Mouse (Mus musculus): ENCODE measurements around the gene Mtmr14. TPM values are rescaled to one million over a fixed set of nuclear protein-coding genes. Genes with fewer than 3 reads are reported as not detected.

Gene Mtmr14
- polyA plus RNA-seq, 1 experiment = 62.4 TPM

DNA sequence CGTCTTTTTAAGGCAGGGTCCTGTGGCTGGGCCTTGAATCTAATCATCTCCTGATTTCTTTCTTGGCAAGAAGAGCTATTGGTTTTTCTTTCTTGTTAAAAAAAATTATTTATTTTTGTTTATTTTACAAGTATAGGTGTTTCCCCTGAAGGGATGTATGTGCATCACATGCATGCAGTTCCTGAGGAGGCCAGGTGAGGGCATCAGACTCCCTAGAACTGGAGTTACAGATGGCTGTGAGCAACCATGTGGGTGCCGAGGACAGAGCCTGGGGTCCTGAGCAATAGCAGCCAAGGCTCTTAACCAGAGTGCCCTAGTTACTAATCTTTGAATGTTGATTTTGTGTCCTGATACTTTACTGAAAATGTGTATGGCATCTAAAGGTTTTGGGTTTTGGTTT lies 21.4 kb upstream of the Mtmr14 start:
- H3K9me3 ChIP-seq (replicated peaks; ENCODE audit: control insufficient read depth, insufficient read depth, low read length, poor library complexity, severe bottlenecking) = no peaks in the 10 kb centered on the region
- TF ChIP-seq POLR2A (IDR thresholded peaks at IDR 0.05; ENCODE audit: insufficient read depth, low read length) = no peak
- peak; percentile 37 for TF ChIP-seq CTCF (IDR thresholded peaks at IDR 0.05; ENCODE audit: low read depth, low read length)
- no peaks in the 10 kb centered on the region for H3K36me3 ChIP-seq (ENCODE audit: control insufficient read depth, insufficient read depth, low read length, poor library complexity, severe bottlenecking)
- H3K4me3 ChIP-seq (ENCODE audit: low read depth, low read length) = no peak overlapping the region
- H3K4me1 ChIP-seq (ENCODE audit: control insufficient read depth, insufficient read depth, low read length) = no peaks in the 10 kb centered on the region
- no peak overlapping the region for H3K27ac ChIP-seq (ENCODE audit: insufficient read depth, low read length)
- H3K9ac ChIP-seq (ENCODE audit: low read depth, poor library complexity, severe bottlenecking) = no peak overlapping the region
- no peaks in the 10 kb centered on the region for H3K27me3 ChIP-seq (ENCODE audit: control insufficient read depth, insufficient read depth, low read length, poor library complexity, severe bottlenecking)

DNA sequence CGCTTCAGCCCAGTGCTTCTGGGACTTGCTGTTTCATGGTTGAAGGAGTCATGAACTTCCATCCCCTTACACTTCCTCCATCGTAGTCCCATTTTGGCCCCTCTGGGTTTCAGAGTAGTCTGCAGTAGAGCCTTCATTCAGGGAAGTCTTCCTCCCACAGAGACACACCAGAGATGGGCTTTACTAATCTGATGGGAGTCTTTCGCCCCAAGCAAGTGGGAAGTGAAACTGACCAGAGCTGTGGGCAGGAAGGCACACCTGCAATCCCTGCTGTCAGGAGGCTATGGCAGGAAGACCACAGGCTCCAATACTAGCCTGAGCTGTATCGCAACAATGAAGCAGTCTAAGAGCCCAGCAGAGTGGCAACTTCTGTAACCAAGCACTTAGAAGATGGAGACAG lies 11.8 kb upstream of the Mtmr14 start:
- no peaks in the 10 kb centered on the region for H3K4me1 ChIP-seq (ENCODE audit: control insufficient read depth, insufficient read depth, low read length)
- no peak overlapping the region for H3K4me3 ChIP-seq (ENCODE audit: low read depth, low read length)
- TF ChIP-seq POLR2A (IDR thresholded peaks at IDR 0.05; ENCODE audit: insufficient read depth, low read length) (no peak), CTCF (IDR thresholded peaks at IDR 0.05; ENCODE audit: low read depth, low read length) (no peak), EP300 (IDR thresholded peaks at IDR 0.05; ENCODE audit: insufficient read depth, low read depth, low read length) (no peak)
- H3K27ac ChIP-seq (ENCODE audit: insufficient read depth, low read length) = no peak overlapping the region
- no peaks in the 10 kb centered on the region; the same call in 1 of the 2 replicates for H3K9me3 ChIP-seq (replicated peaks; ENCODE audit: control insufficient read depth, insufficient read depth, low read length, poor library complexity, severe bottlenecking)
- H3K27me3 ChIP-seq (ENCODE audit: control insufficient read depth, insufficient read depth, low read length, poor library complexity, severe bottlenecking) = no peaks in the 10 kb centered on the region
- H3K9ac ChIP-seq (ENCODE audit: low read depth, poor library complexity, severe bottlenecking) = no peak overlapping the region
- H3K36me3 ChIP-seq (ENCODE audit: control insufficient read depth, insufficient read depth, low read length, poor library complexity, severe bottlenecking) = no peaks in the 10 kb centered on the region

DNA sequence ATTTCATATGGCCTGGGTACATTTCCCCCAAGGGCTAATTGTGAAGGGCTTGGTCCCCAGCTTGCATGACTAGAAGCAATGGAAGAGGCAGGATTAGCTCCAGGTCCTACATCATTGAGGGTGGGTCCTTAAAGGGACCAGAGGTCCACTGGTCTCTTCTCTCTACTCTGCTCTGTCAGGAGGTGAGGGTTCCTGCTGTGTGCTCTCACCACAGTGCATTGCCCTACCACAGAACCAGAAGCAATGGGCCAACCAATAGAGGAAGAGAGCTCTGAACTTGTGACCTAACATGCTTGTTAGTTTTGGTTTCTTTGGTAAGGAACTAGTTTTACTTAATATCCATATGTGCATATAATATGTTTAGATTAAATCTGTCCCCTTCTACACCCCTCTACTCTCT lies 10.9 kb upstream of the Mtmr14 start:
- H3K9me3 ChIP-seq (replicated peaks; ENCODE audit: control insufficient read depth, insufficient read depth, low read length, poor library complexity, severe bottlenecking) = no peaks in the 10 kb centered on the region; the same call in 1 of the 2 replicates
- H3K36me3 ChIP-seq (ENCODE audit: control insufficient read depth, insufficient read depth, low read length, poor library complexity, severe bottlenecking) = no peaks in the 10 kb centered on the region
- TF ChIP-seq POLR2A (IDR thresholded peaks at IDR 0.05; ENCODE audit: insufficient read depth, low read length) (no peak), CTCF (IDR thresholded peaks at IDR 0.05; ENCODE audit: low read depth, low read length) (no peak), EP300 (IDR thresholded peaks at IDR 0.05; ENCODE audit: insufficient read depth, low read depth, low read length) (no peak)
- H3K27me3 ChIP-seq (ENCODE audit: control insufficient read depth, insufficient read depth, low read length, poor library complexity, severe bottlenecking) = no peaks in the 10 kb centered on the region
- H3K27ac ChIP-seq (ENCODE audit: insufficient read depth, low read length) = no peak overlapping the region
- no peak overlapping the region for H3K9ac ChIP-seq (ENCODE audit: low read depth, poor library complexity, severe bottlenecking)
- no peaks in the 10 kb centered on the region for H3K4me1 ChIP-seq (ENCODE audit: control insufficient read depth, insufficient read depth, low read length)
- H3K4me3 ChIP-seq (ENCODE audit: low read depth, low read length) = no peak overlapping the region

GRCm38 (mm10) chr6:113235141-113235540 lies 2.5 kb upstream of the Mtmr14 start:
- H3K9me3 ChIP-seq (replicated peaks; ENCODE audit: control insufficient read depth, insufficient read depth, low read length, poor library complexity, severe bottlenecking) = no peaks in the 10 kb centered on the region
- H3K4me3 ChIP-seq (ENCODE audit: low read depth, low read length) = no peak overlapping the region
- H3K4me1 ChIP-seq (ENCODE audit: control insufficient read depth, insufficient read depth, low read length) = no peaks in the 10 kb centered on the region
- TF ChIP-seq CTCF (IDR thresholded peaks at IDR 0.05; ENCODE audit: low read depth, low read length) (no peak), EP300 (IDR thresholded peaks at IDR 0.05; ENCODE audit: insufficient read depth, low read depth, low read length) (no peak), POLR2A (IDR thresholded peaks at IDR 0.05; ENCODE audit: insufficient read depth, low read length) (no peak)
- no peaks in the 10 kb centered on the region for H3K36me3 ChIP-seq (ENCODE audit: control insufficient read depth, insufficient read depth, low read length, poor library complexity, severe bottlenecking)
- no peak overlapping the region for H3K27ac ChIP-seq (ENCODE audit: insufficient read depth, low read length)
- no peaks in the 10 kb centered on the region for H3K27me3 ChIP-seq (ENCODE audit: control insufficient read depth, insufficient read depth, low read length, poor library complexity, severe bottlenecking)
- H3K9ac ChIP-seq (ENCODE audit: low read depth, poor library complexity, severe bottlenecking) = no peak overlapping the region

- no peak overlapping the region for H3K27ac ChIP-seq (ENCODE audit: insufficient read depth, low read length)
These were observed 799 bp downstream of the Mtmr14 start for GRCm38 (mm10) chr6:113238442-113238841.

GRCm38 (mm10) chr6:113242753-113243152 lies 5.1 kb downstream of the Mtmr14 start:
- Histone ChIP-seq H3K9ac (ENCODE audit: low read depth, poor library complexity, severe bottlenecking) (no peak overlapping the region), H3K4me1 (ENCODE audit: control insufficient read depth, insufficient read depth, low read length) (no peaks in the 10 kb centered on the region), H3K27ac (ENCODE audit: insufficient read depth, low read length) (no peak overlapping the region), H3K36me3 (ENCODE audit: control insufficient read depth, insufficient read depth, low read length, poor library complexity, severe bottlenecking) (peaks cover 5% of the 10 kb centered on the region; the same call in 1 of the 2 replicates), H3K27me3 (ENCODE audit: control insufficient read depth, insufficient read depth, low read length, poor library complexity, severe bottlenecking) (no peaks in the 10 kb centered on the region), H3K4me3 (ENCODE audit: low read depth, low read length) (no peak overlapping the region), H3K9me3 (replicated peaks; ENCODE audit: control insufficient read depth, insufficient read depth, low read length, poor library complexity, severe bottlenecking) (no peaks in the 10 kb centered on the region)
- no peak for TF ChIP-seq POLR2A (IDR thresholded peaks at IDR 0.05; ENCODE audit: insufficient read depth, low read length)
- TF ChIP-seq CTCF (IDR thresholded peaks at IDR 0.05; ENCODE audit: low read depth, low read length) = no peak
- TF ChIP-seq EP300 (IDR thresholded peaks at IDR 0.05; ENCODE audit: insufficient read depth, low read depth, low read length) = no peak

More at GRCm38 (mm10) chr6:113238442-113238841, 799 bp downstream of the Mtmr14 start:
- Histone ChIP-seq H3K9me3 (replicated peaks; ENCODE audit: control insufficient read depth, insufficient read depth, low read length, poor library complexity, severe bottlenecking) (no peaks in the 10 kb centered on the region), H3K9ac (ENCODE audit: low read depth, poor library complexity, severe bottlenecking) (peak overlapping the region; percentile 79), H3K4me3 (ENCODE audit: low read depth, low read length) (peak overlapping the region; percentile 99), H3K36me3 (ENCODE audit: control insufficient read depth, insufficient read depth, low read length, poor library complexity, severe bottlenecking) (peaks cover 2% of the 10 kb centered on the region; the same call in 1 of the 2 replicates), H3K4me1 (ENCODE audit: control insufficient read depth, insufficient read depth, low read length) (no peaks in the 10 kb centered on the region), H3K27me3 (ENCODE audit: control insufficient read depth, insufficient read depth, low read length, poor library complexity, severe bottlenecking) (no peaks in the 10 kb centered on the region)
- TF ChIP-seq CTCF (IDR thresholded peaks at IDR 0.05; ENCODE audit: low read depth, low read length) (no peak), EP300 (IDR thresholded peaks at IDR 0.05; ENCODE audit: insufficient read depth, low read depth, low read length) (no peak), POLR2A (IDR thresholded peaks at IDR 0.05; ENCODE audit: insufficient read depth, low read length) (no peak)
